Mouse (Mus musculus) kidney, adult 2 months (tissue): ENCODE data around the gene Arrdc3. TPM values are rescaled to one million over a fixed set of nuclear protein-coding genes. Genes with fewer than 3 reads are reported as not detected.

Experiments used
- DNase-seq: peaks from one replicate; pipeline ENCODE4 v3.0.0; 2021
- H3K27ac ChIP-seq: fragments of 200-500 bp; 2 replicates; pipeline ENCODE4 v1.5.1; 2012; ENCODE audit warnings: low read depth, low read length, control low read depth, inconsistent platforms; ENCODE audit not compliant: insufficient read depth
- H3K27me3 ChIP-seq: fragments of 200-500 bp; replicated peaks from 2 replicates; pipeline ENCODE4 v1.6.1; 2012; ENCODE audit warnings: mild to moderate bottlenecking, moderate library complexity, low read length, inconsistent platforms; ENCODE audit not compliant: control insufficient read depth, insufficient read depth
- H3K36me3 ChIP-seq: fragments of 200-500 bp; 2 replicates; pipeline ENCODE4 v1.6.1; 2012; ENCODE audit warnings: mild to moderate bottlenecking, moderate library complexity, low read length, inconsistent platforms; ENCODE audit not compliant: control insufficient read depth, insufficient read depth
- H3K4me1 ChIP-seq: fragments of 200-500 bp; 2 replicates; pipeline ENCODE4 v1.6.1; 2011; ENCODE audit warnings: low read length; ENCODE audit not compliant: control insufficient read depth, insufficient read depth
- H3K4me3 ChIP-seq: fragments of 200-500 bp; 2 replicates; pipeline ENCODE4 v1.5.1; 2011; ENCODE audit warnings: mild to moderate bottlenecking, low read depth, low read length, control low read depth; ENCODE audit not compliant: insufficient read depth
- CTCF ChIP-seq: fragments of 200-500 bp; conservative IDR thresholded peaks from 2 replicates; pipeline ENCODE4 v1.5.1; 2011; ENCODE audit warnings: low read depth, mild to moderate bottlenecking, control low read depth, low read length, moderate library complexity, mixed read lengths; ENCODE audit not compliant: insufficient read depth, insufficient read length
- POLR2A ChIP-seq: fragments of 200-500 bp; IDR thresholded peaks from one replicate; pipeline ENCODE4 v1.6.1; 2011; ENCODE audit warnings: low read depth, low read length, control low read depth
- WGBS: fragments of 180-500 bp; shearing (Covaris S2); methylation state at CpG from one replicate; pipeline ENCODE4 v1.1.7; 2018; 5-methylcytosine and 5-hydroxymethylcytosine counted together
- polyA plus RNA-seq: library from polyadenylated mRNA; depleted of rRNA; stranded (reverse); fragments of >200 nt; gene quantifications from 2 replicates; pipeline ENCODE4 v1.2.3, GENCODE M21; 2012

Arrdc3 gene
- polyA plus RNA-seq, 1 experiment, result 41.9 TPM

DNA sequence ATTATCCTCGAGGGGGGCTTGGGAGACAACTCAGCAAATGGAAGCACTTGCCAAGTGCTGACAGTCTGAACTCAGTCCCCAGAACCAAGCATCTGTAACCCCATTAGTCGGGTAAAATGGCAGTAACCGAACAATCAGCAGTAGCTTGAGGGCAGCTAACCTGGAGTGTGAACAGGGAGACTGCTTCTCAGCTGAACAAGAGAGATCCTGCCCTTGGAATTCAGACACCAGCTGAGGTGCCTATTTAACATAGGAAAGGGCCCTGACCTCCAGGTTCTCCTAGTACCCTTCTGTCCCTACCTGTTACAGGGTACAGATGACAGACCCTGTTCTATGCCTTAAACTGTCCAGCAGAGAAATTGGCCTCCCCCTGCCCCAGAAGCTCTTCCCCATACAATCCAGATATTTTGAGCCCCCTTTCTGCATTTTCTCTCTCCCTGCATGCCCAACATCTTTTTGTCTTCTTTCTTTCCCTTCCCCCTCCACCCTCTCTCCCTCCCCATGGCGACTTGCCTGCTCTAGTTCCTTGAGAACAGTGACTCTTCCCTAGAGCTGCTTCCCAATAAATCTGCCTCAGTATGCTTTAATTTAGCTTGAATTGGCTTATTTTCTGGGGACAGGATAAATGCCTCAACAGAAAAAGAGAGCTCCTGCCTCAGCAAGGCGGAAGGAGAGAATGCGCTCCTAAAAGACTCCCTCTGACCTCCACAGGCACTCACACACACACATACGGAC is 38.6 kb downstream of the Arrdc3 start:
- 75% methylated on average over 7 of the region's 7 CpGs for WGBS
- no peaks in the 10 kb centered on the region for H3K27me3 ChIP-seq
- no peaks in the 10 kb centered on the region for H3K36me3 ChIP-seq
- TF ChIP-seq CTCF, result no peak
- TF ChIP-seq POLR2A, result no peak
- no peak overlapping the region for H3K27ac ChIP-seq
- no peak overlapping the region for H3K4me3 ChIP-seq
- no peaks in the 10 kb centered on the region; the same call in 1 of the 2 replicates for H3K4me1 ChIP-seq
- DNase-seq, result no peak

DNA sequence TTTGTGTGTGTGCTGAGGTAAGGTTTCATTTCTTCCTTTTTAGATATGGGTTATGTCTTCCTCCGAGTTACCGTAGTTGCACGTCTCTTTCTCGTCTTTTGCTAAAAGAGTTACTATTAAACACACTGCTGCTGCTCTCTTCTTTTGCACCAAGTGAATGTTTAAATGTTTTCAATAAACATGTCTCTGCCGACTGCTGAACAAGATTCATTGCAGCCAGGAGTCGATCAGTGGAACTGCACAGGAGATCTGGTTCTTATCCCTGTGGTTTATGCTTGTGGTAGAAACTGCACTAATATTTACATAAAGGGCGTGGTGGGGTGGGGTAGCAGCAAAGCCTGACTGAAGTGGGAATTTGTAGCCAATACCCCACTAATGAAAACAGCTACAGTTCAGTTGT is 45.0 kb downstream of the Arrdc3 start:
- H3K36me3 ChIP-seq, result no peaks in the 10 kb centered on the region
- no peak for TF ChIP-seq POLR2A
- no peak for TF ChIP-seq CTCF
- DNase-seq, result no peak
- no peak overlapping the region for H3K27ac ChIP-seq
- H3K4me3 ChIP-seq, result no peak overlapping the region
- H3K27me3 ChIP-seq, result no peaks in the 10 kb centered on the region
- 62% methylated on average over 7 of the region's 7 CpGs for WGBS
- H3K4me1 ChIP-seq, result no peaks in the 10 kb centered on the region; the same call in 1 of the 2 replicates

DNA sequence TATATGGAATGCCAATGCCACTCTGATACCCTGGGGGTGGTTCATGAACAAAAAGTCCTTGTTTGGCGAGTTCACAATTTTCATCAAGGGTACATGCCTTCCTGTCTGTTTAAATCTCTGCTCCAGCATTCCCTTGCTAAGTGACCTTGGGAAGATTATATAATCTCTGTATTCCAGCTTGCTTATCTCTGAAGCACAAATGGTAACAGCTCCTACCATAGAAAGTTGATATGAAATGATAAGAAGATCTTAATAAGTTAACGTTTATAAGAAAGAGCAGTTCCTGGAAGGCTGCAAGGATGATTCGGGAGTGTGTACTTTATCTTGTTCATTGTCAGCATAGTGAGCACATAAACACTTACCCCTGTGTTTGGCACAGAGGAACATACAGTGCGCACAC is 46.8 kb downstream of the Arrdc3 start:
- no peaks in the 10 kb centered on the region for H3K27me3 ChIP-seq
- DNase-seq, result no peak
- 85% methylated on average over 4 of the region's 4 CpGs for WGBS
- no peak overlapping the region for H3K4me3 ChIP-seq
- H3K36me3 ChIP-seq, result no peaks in the 10 kb centered on the region
- H3K4me1 ChIP-seq, result no peaks in the 10 kb centered on the region; the same call in 1 of the 2 replicates
- TF ChIP-seq CTCF (no peak), POLR2A (no peak)
- no peak overlapping the region for H3K27ac ChIP-seq

DNA sequence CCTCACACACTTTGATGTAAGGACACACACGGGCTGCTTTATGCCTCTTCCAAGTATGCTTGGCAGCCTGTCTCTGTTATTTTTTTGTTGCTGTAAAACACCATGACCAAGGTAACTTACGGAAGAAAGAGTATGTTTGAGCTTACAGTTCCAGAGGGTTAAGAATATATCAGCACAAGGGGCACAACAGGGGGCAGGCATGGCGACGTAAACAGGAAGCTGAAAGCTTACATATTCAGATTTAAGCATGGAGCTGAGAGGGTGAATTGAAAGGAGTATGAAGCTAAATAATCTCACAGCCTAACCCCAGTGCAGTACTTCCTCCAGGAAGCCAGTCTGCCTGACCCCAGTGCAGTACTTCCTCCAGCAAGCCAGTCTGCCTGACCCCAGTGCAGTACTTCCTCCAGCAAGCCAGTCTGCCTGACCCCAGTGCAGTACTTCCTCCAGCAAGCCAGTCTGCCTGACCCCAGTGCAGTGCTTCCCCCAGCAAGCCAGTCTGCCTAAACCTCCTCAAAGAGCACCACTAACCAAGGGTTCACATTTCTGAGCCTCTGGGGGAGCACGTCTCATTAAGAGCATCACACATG is 49.7 kb downstream of the Arrdc3 start:
- H3K4me3 ChIP-seq, result no peak overlapping the region
- no peaks in the 10 kb centered on the region for H3K27me3 ChIP-seq
- H3K4me1 ChIP-seq, result no peaks in the 10 kb centered on the region
- H3K27ac ChIP-seq, result no peak overlapping the region
- DNase-seq, result no peak
- H3K36me3 ChIP-seq, result no peaks in the 10 kb centered on the region
- 70% methylated on average over 5 of the region's 5 CpGs for WGBS
- TF ChIP-seq POLR2A, result no peak
- no peak for TF ChIP-seq CTCF

DNA sequence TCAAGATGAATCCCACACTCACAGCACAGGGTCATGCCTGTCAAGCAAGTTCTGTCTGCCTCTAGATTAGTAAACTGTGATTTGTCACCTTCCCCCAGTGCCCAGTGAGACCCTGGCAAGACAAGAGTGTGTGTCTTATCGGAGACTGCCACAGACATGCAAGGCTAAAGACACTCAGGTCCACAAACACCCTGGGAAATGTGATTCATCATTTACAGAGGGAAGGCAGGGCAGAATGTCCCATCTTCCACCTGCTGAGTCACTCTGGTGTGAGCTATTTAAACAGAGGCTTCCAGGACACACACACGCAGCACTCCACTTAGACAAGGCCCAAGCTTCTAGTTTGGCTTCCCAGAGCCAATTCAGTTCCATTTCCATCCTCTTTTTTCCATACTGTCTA is 53.2 kb downstream of the Arrdc3 start:
- Histone ChIP-seq H3K4me1 (peaks cover 3% of the 10 kb centered on the region; the same call in 1 of the 2 replicates), H3K4me3 (no peak overlapping the region), H3K27me3 (no peaks in the 10 kb centered on the region), H3K36me3 (no peaks in the 10 kb centered on the region), H3K27ac (no peak overlapping the region)
- TF ChIP-seq POLR2A (no peak), CTCF (no peak)
- 88% methylated on average over 2 of the region's 2 CpGs for WGBS
- DNase-seq, result no peak

DNA sequence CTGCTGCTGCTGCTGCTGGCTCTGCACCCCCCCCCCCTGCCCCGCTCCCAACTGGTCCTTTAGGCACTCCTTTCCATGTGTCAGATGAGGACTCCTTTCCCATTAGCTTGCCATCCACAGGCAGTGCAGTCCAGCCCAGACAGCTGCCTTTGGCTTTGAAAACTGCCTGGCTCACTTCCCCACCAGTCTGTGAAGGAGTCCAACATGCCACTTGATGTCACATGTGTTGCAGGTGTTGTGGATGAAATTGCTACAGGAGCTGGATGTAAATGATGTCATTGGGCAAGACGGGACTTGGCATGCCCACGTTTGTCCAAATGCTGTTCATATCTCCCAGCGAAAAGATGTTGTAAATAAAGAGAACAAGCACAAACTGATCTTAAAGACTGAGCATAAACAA is 56.0 kb downstream of the Arrdc3 start:
- H3K36me3 ChIP-seq, result no peaks in the 10 kb centered on the region
- TF ChIP-seq CTCF, result no peak
- no peak for TF ChIP-seq POLR2A
- H3K27me3 ChIP-seq, result no peaks in the 10 kb centered on the region
- DNase-seq, result no peak
- WGBS, result 91% methylated on average over 4 of the region's 4 CpGs
- H3K4me3 ChIP-seq, result no peak overlapping the region
- no peak overlapping the region for H3K27ac ChIP-seq
- peaks cover 3% of the 10 kb centered on the region; the same call in 1 of the 2 replicates for H3K4me1 ChIP-seq

DNA sequence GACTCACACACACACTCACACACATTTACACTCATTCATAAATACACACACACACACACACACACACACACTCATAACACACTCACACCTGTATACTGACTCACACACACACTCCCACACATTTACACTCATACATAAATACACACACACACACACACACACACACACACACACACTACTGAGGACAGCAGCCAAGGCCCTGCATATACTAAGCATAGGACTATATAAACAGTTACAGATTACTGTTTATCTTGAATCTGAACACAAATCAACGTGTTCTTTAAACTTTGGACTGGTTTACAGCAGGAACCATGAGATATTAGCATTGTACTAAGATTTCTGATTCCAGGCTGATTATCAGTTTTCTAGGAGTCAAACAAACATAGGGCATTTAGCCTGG is 56.7 kb downstream of the Arrdc3 start:
- H3K27me3 ChIP-seq, result no peaks in the 10 kb centered on the region
- no peaks in the 10 kb centered on the region for H3K36me3 ChIP-seq
- WGBS, result 35% methylated on average over 1 of the region's 1 CpGs
- TF ChIP-seq CTCF (no peak), POLR2A (no peak)
- H3K4me3 ChIP-seq, result no peak overlapping the region
- no peak overlapping the region for H3K27ac ChIP-seq
- H3K4me1 ChIP-seq, result peaks cover 3% of the 10 kb centered on the region; the same call in 1 of the 2 replicates
- DNase-seq, result no peak
